In genomic region chr19:25654034-25654749, GRCm38 (mm10) we compare ENCODE assay signal across 17 mouse cellular contexts. TPM values are rescaled to one million over a fixed set of nuclear protein-coding genes. Genes with fewer than 3 reads are reported as not detected.
DNase-seq lines count a peak whose midpoint lies in the region; ATAC-seq and TF ChIP-seq lines count a peak whose summit lies in the region.
"Had no signal": no experiment of that assay in that cellular context is flagged by ENCODE, and none has a peak within 500 bp of the region (broad histone marks: within the 10 kb centered on the region; RNA-seq: fewer than 3 reads in every experiment).

No protein-coding gene starts in this region.

- peak; percentile 83 for ATAC-seq in embryonic facial prominence, embryonic 11.5 days (replicated peaks; ENCODE audit: insufficient number of reproducible peaks, low FRiP score, low TSS enrichment, low read depth)
- ATAC-seq in limb, embryonic 14.5 days (ENCODE audit: low FRiP score, low read depth) = peak; percentile 87
- no peak for ATAC-seq in midbrain, embryonic 13.5 days
- ATAC-seq: activated CD4-positive, CD25-positive, alpha-beta regulatory T cell, adult 4 months; liver, embryonic 12.5 days had no signal

- intact Hi-C loops in gastrocnemius, postnatal 14 days (cut with DNase I; ENCODE audit: low total_unique reads) = no loop called here

- no peak overlapping the region for H3K4me3 ChIP-seq in embryonic facial prominence, embryonic 11.5 days (ENCODE audit: low read depth, low read length)
- H3K4me3 ChIP-seq in limb, embryonic 14.5 days (replicated peaks; ENCODE audit: low read length) = no peak overlapping the region
- H3K4me3 ChIP-seq in midbrain, embryonic 13.5 days (replicated peaks) = no peak overlapping the region
- H3K4me3 ChIP-seq: liver, embryonic 12.5 days had no signal

- no peak overlapping the region for H3K9ac ChIP-seq in embryonic facial prominence, embryonic 11.5 days (replicated peaks; ENCODE audit: low read length)
- no peak overlapping the region for H3K9ac ChIP-seq in limb, embryonic 14.5 days (ENCODE audit: low read depth, low read length, severe bottlenecking)
- H3K9ac ChIP-seq in midbrain, embryonic 13.5 days (replicated peaks) = no peak overlapping the region
- H3K9ac ChIP-seq: liver, embryonic 12.5 days had no signal

- H3K4me1 ChIP-seq in embryonic facial prominence, embryonic 11.5 days (ENCODE audit: control insufficient read depth, insufficient read depth, low read length) = no peaks in the 10 kb centered on the region; the same call in 1 of the 2 replicates
- peaks cover 11% of the 10 kb centered on the region; the same call in 1 of the 2 replicates for H3K4me1 ChIP-seq in limb, embryonic 14.5 days (ENCODE audit: control insufficient read depth, insufficient read depth, low read length)
- H3K4me1 ChIP-seq in midbrain, embryonic 13.5 days (replicated peaks) = no peaks in the 10 kb centered on the region
- H3K4me1 ChIP-seq: liver, embryonic 12.5 days had no signal

- no peaks in the 10 kb centered on the region for H3K27me3 ChIP-seq in embryonic facial prominence, embryonic 11.5 days (ENCODE audit: control insufficient read depth, insufficient read depth, low read length)
- H3K27me3 ChIP-seq in limb, embryonic 14.5 days (ENCODE audit: control insufficient read depth, insufficient read depth, low read length) = no peaks in the 10 kb centered on the region
- 0 out of 2 replicates have a peak, but pooled peaks cover 4% of the 10 kb centered on the region for H3K27me3 ChIP-seq in midbrain, embryonic 13.5 days
- H3K27me3 ChIP-seq: liver, embryonic 12.5 days had no signal

- no peaks in the 10 kb centered on the region for H3K9me3 ChIP-seq in embryonic facial prominence, embryonic 11.5 days (replicated peaks; ENCODE audit: control insufficient read depth, low read length)
- H3K9me3 ChIP-seq in limb, embryonic 14.5 days (ENCODE audit: control insufficient read depth, low read length) = no peaks in the 10 kb centered on the region
- H3K9me3 ChIP-seq in midbrain, embryonic 13.5 days = no peaks in the 10 kb centered on the region
- H3K9me3 ChIP-seq: liver, embryonic 12.5 days had no signal

- no peak for TF ChIP-seq POLR2A in limb, embryonic 14.5 days (IDR thresholded peaks at IDR 0.05; ENCODE audit: borderline replicate concordance, extremely low read depth, insufficient read depth, insufficient read length)

- H3K27ac ChIP-seq in embryonic facial prominence, embryonic 11.5 days (replicated peaks; ENCODE audit: low read depth, low read length) = no peak overlapping the region
- no peak overlapping the region; the same call in 1 of the 2 replicates for H3K27ac ChIP-seq in limb, embryonic 14.5 days (replicated peaks; ENCODE audit: low read depth, low read length)
- H3K27ac ChIP-seq in midbrain, embryonic 13.5 days = no peak overlapping the region
- H3K27ac ChIP-seq: liver, embryonic 12.5 days had no signal

- 36% methylated on average over 12 of the region's 12 CpGs for WGBS in embryonic facial prominence, embryonic 11.5 days
- WGBS in limb, embryonic 14.5 days = 23% methylated on average over 12 of the region's 12 CpGs
- 60% methylated on average over 12 of the region's 12 CpGs for WGBS in midbrain, embryonic 13.5 days

- peak; percentile 33 for DNase-seq in gastrocnemius, postnatal 14 days
- DNase-seq in gastrocnemius, postnatal 10 days = no peak
- DNase-seq in 3134 (ENCODE audit: extremely low read depth, insufficient read length, low spot score) = peak; percentile 29
- peak; percentile 71 for DNase-seq in embryonic facial prominence, embryonic 11.5 days (ENCODE audit: low spot score)
- peak; percentile 80 for DNase-seq in limb, embryonic 14.5 days (ENCODE audit: low spot score)
- DNase-seq in adipocyte (ENCODE audit: low spot score) = no peak
- no peak for DNase-seq in heart, adult 18-20 months
- DNase-seq: cerebellum, adult 2 months; kidney, postnatal 25 days; lung, postnatal 14 days; midbrain, embryonic 14.5 days; right cerebral cortex, postnatal 4 days; thymus, postnatal 4 days had no signal

- H3K4me2 ChIP-seq in embryonic facial prominence, embryonic 11.5 days (ENCODE audit: low read depth, low read length) = no peak overlapping the region
- no peak overlapping the region for H3K4me2 ChIP-seq in limb, embryonic 14.5 days (replicated peaks; ENCODE audit: low read depth, low read length, severe bottlenecking)
- no peak overlapping the region for H3K4me2 ChIP-seq in midbrain, embryonic 13.5 days (replicated peaks)
- H3K4me2 ChIP-seq: liver, embryonic 12.5 days had no signal

- H3K36me3 ChIP-seq in embryonic facial prominence, embryonic 11.5 days (replicated peaks; ENCODE audit: control insufficient read depth, insufficient read depth, low read depth, low read length) = no peaks in the 10 kb centered on the region
- no peaks in the 10 kb centered on the region for H3K36me3 ChIP-seq in limb, embryonic 14.5 days (ENCODE audit: control insufficient read depth, insufficient read depth, low read length)
- H3K36me3 ChIP-seq in midbrain, embryonic 13.5 days = no peaks in the 10 kb centered on the region
- H3K36me3 ChIP-seq: liver, embryonic 12.5 days had no signal

RNA-seq across cellular contexts. Expression of gene Dmrt2, which starts 18.0 kb away (rescaled TPM):
- total RNA-seq in gastrocnemius, postnatal 14 days (2021) = 1 to 10 TPM; 3.9 to 5.1 TPM
- total RNA-seq in gastrocnemius, postnatal 10 days (2021) = 1 to 10 TPM; 5.3 to 6.4 TPM
- polyA plus RNA-seq in embryonic facial prominence, embryonic 11.5 days (2014; fragmentation: Nextera tagmentation; extraction: Ambion mirVana) = 6.1 and 7.4 TPM in 2 replicates
- polyA plus RNA-seq in limb, embryonic 14.5 days (2012; rRNA removed) = 32.6 and 35.7 TPM in 2 replicates
- 22.6 and 27.1 TPM in 2 replicates for polyA plus RNA-seq in limb, embryonic 14.5 days (2014; fragmentation: Nextera tagmentation; extraction: Ambion mirVana)
- 0.19 TPM in 1 of 2 replicates, not detected in the other for polyA plus RNA-seq in midbrain, embryonic 13.5 days (2015; fragmentation: Nextera tagmentation; extraction: Ambion mirVana)
- under 1 TPM; 0.17 to 0.44 TPM for total RNA-seq in heart, adult 18-20 months (2021)
- polyA plus RNA-seq: activated CD4-positive, CD25-positive, alpha-beta regulatory T cell, adult 4 months; cerebellum, adult 2 months; midbrain, embryonic 14.5 days had no signal

RNA-seq across cellular contexts. Expression of gene Dmrt3, which starts 44.1 kb away (rescaled TPM):
- total RNA-seq in gastrocnemius, postnatal 14 days (2021) = not detected
- not detected for total RNA-seq in gastrocnemius, postnatal 10 days (2021)
- 1.6 and 2.9 TPM in 2 replicates for polyA plus RNA-seq in embryonic facial prominence, embryonic 11.5 days (2014; fragmentation: Nextera tagmentation; extraction: Ambion mirVana)
- polyA plus RNA-seq in limb, embryonic 14.5 days (2012; rRNA removed) = 0.28 and 0.29 TPM in 2 replicates
- 0.19 and 0.21 TPM in 2 replicates for polyA plus RNA-seq in limb, embryonic 14.5 days (2014; fragmentation: Nextera tagmentation; extraction: Ambion mirVana)
- polyA plus RNA-seq in midbrain, embryonic 13.5 days (2015; fragmentation: Nextera tagmentation; extraction: Ambion mirVana) = 0.48 and 1.5 TPM in 2 replicates
- total RNA-seq in heart, adult 18-20 months (2021) = under 1 TPM in 1 of 2 experiments, not detected in 1; 0.15 TPM
- total RNA-seq: left cerebral cortex, adult 18-20 months had no signal
- polyA plus RNA-seq: activated CD4-positive, CD25-positive, alpha-beta regulatory T cell, adult 4 months; liver, embryonic 12.5 days; midbrain, embryonic 14.5 days had no signal

Comparison
In these comparisons a context has a peak if more than half of its experiments do, and no peak if none do; other contexts are left out.
1. DNase-seq: peak in gastrocnemius, postnatal 14 days (single experiment), 3134 (single experiment), embryonic facial prominence, embryonic 11.5 days (single experiment) and limb, embryonic 14.5 days (single experiment); none in gastrocnemius, postnatal 10 days (single experiment), adipocyte (single experiment) and heart, adult 18-20 months (0 of 2).